Mouse (Mus musculus) heart, postnatal 4 days (tissue): ENCODE measurements at regions not wholly inside any gene's neighbourhood (a gene's known extent, or its start where the extent isn't known, plus 50 kb on each side); places are given as distances from the start of the nearest gene placed in this dataset.

Experiments
- DNase-seq: peaks from one replicate; pipeline ENCODE4 v3.0.0; 2021

DNA sequence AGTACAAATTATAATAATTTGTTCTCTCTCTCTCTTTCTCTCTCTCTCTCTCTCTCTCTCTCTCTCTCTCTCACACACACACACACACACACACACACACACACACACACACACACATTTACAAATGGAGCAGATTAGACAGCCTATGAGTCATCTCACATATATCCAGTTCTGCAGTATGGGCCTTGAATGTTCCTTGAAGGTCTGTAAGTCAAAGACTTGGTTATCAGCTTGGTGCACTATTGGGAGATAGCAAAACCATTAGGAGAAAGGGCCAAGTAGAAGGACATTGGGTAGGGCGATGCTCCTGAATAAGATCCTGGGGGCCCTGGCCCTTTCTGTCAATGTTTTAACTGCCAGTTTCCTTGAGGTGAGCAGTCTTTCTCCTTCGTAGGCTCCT, 145.1 kb upstream of the Trib2 start:
- DNase-seq: no peak

DNA sequence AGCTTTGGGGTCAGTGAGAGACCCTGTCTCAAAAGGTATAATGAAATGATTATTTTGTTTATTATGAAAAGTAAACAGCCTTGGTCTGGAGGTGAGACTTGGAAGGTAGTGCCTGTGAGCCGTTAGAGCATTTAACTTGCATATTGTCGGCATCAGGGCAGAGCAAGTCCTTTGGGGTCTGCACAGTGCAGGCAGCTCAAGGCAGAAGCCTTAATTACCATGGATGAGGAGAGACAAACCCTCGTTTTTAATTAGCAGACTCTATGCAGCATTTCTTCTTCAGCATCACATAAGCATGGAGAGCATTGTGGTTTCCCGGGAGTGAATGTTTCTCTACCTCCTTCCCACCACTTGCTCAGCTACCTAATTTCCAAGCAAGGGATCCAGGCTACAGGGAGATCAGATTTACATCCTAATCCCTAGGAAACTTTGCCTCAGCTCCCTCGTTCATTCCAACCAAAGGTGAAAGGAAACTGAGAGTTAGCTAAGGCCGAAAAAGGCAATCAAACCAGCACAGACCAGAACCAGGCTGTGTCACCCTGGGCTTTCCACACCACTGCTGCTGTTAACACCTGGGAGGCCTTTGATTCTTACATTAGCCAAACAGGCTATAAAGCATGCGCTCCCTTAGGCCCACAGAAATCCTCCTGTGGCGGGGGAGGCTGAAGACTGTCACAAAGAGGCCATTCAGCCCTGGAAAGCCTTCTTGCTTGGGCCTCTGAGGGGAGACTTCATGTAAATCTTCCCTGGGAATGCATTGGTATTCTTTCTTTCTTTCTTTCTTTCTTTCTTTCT, 120.9 kb upstream of the Trib2 start:
- DNase-seq: no peak

DNA sequence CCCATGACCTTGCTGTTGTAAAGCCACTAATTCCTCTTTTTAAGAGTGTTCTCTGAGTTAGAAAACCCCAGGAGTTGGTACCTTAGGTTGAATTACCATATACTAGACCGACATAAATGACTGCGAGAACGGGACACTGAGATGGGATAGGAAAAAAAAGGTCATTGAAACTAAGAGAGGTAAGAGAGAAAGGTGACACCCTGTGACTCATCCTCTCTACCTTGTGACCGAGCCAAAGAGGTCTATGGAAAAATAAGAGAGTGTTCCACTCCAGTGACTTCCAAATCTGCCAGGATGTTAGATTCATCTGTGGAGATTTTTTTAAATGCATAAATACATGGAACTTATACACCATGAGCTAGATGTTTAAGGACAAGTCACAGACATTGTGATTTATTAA, 115.3 kb upstream of the Trib2 start:
- no peak for DNase-seq

DNA sequence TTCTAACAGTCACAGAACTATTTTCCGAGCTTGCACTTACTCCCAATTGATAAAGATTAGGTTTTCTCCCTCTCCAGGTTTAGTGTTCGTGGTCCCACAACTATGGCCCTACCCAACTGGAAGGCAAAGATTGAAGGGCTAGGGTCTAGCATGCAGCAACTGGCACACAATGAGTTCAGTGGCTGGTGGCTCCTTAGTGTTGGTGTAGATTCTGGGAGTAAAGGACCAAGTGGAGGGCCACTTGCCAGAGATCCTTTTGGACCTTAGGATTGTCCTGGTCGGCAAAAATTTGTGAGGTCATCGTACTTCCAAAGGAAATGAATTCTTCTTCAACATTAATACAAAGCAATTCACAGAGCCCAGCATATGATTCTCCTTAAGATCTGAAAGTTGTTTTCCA, 114.8 kb upstream of the Trib2 start:
- DNase-seq: no peak

DNA sequence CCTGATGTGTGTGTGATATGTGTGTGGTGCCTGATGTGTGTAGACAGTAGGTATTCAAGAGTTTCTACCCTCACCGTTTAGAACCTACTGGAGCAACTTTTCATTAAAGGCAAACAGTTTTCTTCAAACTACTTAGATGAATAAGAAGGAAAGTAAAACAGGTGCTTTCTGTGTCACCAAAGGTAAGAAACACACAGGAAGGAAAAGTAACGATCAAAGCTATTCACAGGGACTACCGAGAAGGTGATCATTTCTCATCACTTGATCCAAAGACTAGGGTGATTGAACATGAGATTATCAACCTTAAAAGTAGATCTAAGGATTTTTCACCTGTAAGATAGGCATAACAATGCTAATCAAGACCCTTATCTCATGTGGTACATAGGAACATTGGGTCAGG, 113.4 kb upstream of the Trib2 start:
- DNase-seq: no peak

DNA sequence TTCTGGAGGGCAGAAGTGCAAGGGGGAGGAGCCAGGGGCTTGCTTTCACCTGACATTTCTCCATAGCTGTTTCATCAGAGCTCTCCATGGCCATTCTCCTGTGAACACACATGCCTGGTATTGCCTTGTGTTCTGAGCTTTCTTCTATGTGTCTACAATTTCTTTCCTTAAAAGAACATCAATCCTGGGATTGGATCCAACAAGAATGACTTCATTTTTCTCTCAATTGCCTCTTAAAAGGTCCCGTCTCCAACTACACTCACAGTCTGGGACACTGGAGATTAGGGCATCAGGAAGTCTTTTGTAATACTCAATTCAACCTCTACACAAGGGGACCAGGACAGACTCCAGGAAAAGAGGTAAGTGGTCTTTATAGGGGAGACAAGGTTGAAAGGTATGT, 112.8 kb upstream of the Trib2 start:
- no peak for DNase-seq

DNA sequence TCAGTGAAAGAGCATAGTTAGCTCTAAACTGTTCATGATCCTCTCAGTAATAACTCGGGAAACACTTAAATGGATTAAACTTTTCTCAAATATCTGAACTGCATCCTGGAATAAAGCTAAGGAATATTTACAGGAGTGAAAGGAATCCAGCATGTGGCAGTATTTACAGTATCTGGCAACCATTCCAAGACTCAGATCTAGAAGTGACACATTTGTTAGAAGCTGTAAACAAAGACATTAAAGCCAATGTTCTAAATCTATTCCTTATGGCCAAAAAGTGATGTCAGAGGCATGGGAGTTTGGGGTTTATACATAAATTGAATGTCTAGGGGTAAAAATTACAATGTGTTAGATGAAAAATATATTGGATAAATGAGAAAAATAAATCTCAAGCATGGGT, 101.6 kb upstream of the Trib2 start:
- DNase-seq: no peak

DNA sequence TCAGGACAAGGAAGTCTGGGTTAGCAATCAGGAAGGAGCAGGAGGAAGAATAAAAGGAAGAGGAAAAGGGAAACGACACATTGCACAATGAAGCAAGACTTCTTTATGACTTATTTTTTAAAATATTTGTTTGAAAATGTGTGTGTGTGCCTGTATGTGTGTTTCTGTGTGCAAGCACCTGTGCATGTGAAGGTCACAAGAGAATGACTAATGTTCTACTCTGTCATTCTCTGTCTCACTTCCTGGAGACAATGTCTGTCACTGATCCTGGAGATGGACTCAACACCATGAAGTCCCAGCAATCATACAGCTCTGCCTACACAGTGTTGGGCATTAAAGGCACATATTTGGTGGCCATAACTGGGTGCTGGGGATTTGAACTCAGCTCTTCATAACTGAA, 96.2 kb upstream of the Trib2 start:
- no peak for DNase-seq

DNA sequence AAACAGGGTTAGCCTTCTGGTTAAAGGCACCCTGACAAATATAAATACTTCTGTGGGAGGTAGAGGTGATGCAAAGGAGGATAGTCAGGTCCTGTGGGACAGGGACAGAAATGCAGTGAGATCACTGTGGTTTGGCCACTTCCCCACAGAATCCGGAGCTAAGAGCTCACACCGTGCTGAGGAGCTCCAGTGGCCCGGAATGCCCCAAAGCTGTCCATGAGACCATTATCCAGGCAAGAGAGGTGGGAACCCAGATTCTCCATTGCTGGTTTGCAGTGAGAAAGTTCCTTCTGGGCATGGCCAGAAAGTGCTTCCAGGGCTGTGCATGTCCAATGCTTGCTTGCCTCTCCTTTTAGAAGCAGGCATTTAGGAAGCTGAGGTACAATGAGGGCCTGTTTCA, 95.8 kb upstream of the Trib2 start:
- no peak for DNase-seq

DNA sequence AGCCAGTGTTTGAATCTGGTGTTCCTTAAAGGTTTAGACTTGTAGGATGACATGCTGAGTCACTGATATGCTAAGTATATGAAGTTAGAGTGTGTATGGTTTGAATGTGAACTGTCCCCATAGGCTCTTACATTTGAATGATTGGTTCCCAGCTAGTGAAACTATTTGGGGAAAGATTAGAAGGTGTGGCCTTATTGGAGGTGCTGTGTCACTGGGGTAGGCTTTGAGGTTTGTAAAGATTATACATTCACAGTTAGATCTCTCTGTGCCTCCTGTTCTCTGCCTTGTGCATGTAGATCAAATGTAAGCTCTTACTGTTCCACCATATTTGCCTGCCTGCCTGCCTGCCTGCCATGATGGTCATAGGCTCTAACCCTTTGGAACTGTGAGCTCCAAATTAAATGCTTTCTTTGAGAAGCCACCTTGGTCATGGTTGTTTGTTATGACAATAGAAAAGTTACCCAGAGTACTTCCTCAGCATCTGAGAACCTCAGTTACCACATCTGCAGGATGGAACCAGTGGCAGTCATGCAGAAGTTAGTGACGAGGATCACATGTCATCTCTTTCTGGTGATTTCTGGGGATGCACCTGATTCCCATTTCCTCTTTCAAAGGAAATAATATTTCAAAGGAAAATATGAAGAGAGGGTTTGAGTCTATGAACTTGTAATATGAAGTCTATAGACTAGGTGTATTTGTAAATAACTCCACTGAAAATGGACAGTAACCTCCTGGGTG, 94.7 kb upstream of the Trib2 start:
- no peak for DNase-seq

DNA sequence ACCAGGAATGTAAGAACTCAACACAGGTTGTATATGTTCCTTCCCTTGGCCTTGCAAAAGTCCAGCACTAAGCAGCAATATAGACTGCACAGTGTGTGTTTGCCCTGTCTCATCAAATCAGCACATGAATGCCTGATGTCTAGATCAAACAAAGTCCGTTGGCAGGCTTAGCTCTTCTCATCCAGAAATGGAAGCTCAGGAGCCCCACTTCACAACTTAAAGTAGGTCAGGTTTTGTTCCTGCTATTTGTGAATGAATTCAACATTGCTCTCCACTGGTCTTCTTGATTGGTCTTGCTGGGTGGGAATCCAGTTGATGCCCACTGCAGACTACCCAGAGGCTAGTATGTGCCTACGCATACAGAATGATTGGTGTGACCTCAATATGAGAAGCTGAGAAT, 80.8 kb upstream of the Trib2 start:
- no peak for DNase-seq

DNA sequence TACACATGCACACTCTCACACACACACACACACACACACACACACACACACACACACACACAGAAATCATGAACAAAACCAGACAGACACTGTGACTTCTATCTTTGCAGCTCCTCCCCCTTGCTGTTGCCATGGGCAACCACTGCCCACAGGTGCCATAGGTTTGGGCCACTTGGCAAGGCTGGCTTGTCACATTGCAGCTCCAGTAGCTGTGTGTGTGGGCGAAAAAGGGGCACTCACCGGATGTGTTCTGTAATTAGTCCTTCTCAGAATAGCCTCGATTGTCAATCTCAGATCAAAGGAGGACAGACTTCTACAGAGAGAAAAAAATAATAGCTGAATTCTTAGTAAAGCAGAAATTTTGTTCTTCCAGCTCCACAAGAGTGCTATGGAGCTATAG, 79.8 kb upstream of the Trib2 start:
- DNase-seq: peak; percentile 10

DNA sequence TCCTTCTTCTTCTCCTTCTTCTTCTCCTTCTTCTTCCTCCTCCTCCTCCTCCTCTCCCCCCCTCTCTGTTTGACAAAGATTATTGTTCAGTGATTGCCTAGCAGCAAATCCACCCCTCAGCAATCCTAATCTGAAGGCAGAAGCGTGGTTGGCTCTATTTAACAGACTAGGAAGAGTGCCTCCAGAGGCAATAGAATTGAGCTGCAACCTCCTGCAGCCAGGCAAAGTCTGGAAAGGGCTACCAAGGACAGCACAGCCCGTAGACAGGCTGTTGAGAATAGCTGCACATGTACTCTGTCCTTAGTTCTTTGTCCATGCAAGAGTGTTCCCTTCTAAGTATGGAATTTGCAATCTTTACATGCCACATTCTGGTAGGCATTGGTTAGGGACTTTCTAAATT, 78.5 kb upstream of the Trib2 start:
- DNase-seq: no peak

DNA sequence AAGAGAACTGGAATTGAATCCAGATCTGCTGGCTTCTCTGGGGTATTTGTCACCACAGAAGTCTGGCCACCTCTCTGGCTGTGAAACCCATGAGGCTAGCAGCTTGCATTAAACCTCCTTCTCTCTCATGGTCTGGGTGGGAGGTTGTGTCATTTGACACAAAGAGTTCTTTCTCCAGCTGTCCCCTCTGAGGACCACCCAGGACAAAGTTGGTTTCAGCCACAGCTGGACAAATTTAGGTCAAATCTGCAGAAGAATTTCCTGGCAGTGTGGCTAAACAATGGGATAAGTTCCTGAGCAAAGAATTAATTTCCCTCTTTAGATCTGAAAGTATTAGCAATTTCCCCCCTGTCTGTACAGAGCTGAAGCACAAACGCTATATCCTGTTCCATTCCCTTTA, 73.9 kb upstream of the Trib2 start:
- DNase-seq: peak; percentile 18

DNA sequence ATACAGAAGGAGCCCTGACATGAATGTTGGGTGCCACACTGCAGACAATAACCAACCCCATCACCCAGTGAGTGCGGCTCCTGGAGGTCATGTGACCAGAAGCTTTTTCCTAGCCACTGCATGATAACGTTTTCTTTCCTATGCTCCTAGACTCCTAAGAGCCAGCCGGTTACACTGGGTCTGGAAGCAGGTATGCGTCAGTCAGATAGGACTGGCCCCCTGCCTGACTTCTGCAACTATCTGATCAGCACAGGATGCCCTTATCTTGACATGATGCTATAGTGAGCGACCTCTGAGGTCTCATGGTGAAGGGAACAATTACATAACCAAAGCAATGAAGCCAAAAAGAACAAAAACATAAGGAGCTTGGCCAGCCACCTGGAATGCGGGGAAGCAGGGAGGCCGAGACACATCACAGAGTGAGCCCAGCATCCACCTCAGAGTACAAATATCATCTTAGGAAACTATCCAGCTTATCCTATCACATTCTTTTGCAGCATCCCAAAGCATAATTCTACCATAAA, 63.2 kb upstream of the Trib2 start:
- DNase-seq: peak; percentile 14
